Mouse (Mus musculus) liver, embryonic 12.5 days (tissue): ENCODE measurements around the gene Hcfc1. TPM values are rescaled to one million over a fixed set of nuclear protein-coding genes. Genes with fewer than 3 reads are reported as not detected.

Experiments
- ATAC-seq: fragments of 200-750 bp; cut with Nextera tagmentation; 2 replicates; pipeline ENCODE4 v1.8.0; 2017; ENCODE audit warnings: moderate number of reproducible peaks, mild to moderate bottlenecking, moderate library complexity
- H3K27ac ChIP-seq: fragments of 300-500 bp; sonication (generic); 2 replicates; pipeline ENCODE4 v1.5.1; 2016; ENCODE audit warnings: mild to moderate bottlenecking
- H3K27me3 ChIP-seq: fragments of 300-500 bp; sonication (generic); replicated peaks from 2 replicates; pipeline ENCODE4 v1.6.1; 2016; ENCODE audit warnings: mild to moderate bottlenecking, moderate library complexity
- H3K36me3 ChIP-seq: fragments of 300-500 bp; sonication (generic); 2 replicates; pipeline ENCODE4 v1.6.1; 2016; ENCODE audit warnings: mild to moderate bottlenecking, moderate library complexity
- H3K4me1 ChIP-seq: fragments of 300-500 bp; sonication (generic); 2 replicates; pipeline ENCODE4 v1.6.1; 2016
- H3K4me2 ChIP-seq: fragments of 300-500 bp; sonication (generic); 2 replicates; pipeline ENCODE4 v1.6.1; 2016; ENCODE audit warnings: mild to moderate bottlenecking, moderate library complexity
- H3K4me3 ChIP-seq: fragments of 300-500 bp; sonication (generic); 2 replicates; pipeline ENCODE4 v1.5.1; 2016; ENCODE audit warnings: mild to moderate bottlenecking, moderate library complexity
- H3K9ac ChIP-seq: fragments of 300-500 bp; sonication (generic); 2 replicates; pipeline ENCODE4 v1.6.1; 2016; ENCODE audit warnings: mild to moderate bottlenecking, moderate library complexity
- H3K9me3 ChIP-seq: fragments of 300-500 bp; sonication (generic); replicated peaks from 2 replicates; pipeline ENCODE4 v1.6.1; 2016; ENCODE audit warnings: mild to moderate bottlenecking, moderate library complexity
- WGBS: fragments of 180-500 bp; shearing (Covaris S2); methylation state at CpG from one replicate; pipeline ENCODE4 v1.1.7; 2016; ENCODE audit not compliant: insufficient replicate concordance; 5-methylcytosine and 5-hydroxymethylcytosine counted together
- polyA plus RNA-seq: library from polyadenylated mRNA; unstranded; fragments of >200 nt; fragmentation: Nextera tagmentation; extraction: Ambion mirVana; gene quantifications from 2 replicates; pipeline ENCODE4 v1.2.1, GENCODE M21; 2016

Hcfc1 gene
- polyA plus RNA-seq, 1 experiment from 2014 or later, result 51.8 TPM

- 45% methylated on average over 2 of the region's 2 CpGs for WGBS
- Histone ChIP-seq H3K36me3 (no peaks in the 10 kb centered on the region), H3K4me2 (no peak overlapping the region), H3K4me3 (no peak overlapping the region), H3K27me3 (no peaks in the 10 kb centered on the region), H3K4me1 (peaks cover 34% of the 10 kb centered on the region), H3K27ac (no peak overlapping the region), H3K9ac (no peak overlapping the region), H3K9me3 (no peaks in the 10 kb centered on the region)
- ATAC-seq, result no peak
These were observed 34.3 kb downstream of the Hcfc1 start for GRCm38 (mm10) chrX:73931871-73932270.

- Histone ChIP-seq H3K27ac (no peak within 1 kb of the TSS), H3K4me1 (peaks cover 34% of the 10 kb centered on the region), H3K4me3 (peak within 1 kb of the TSS; percentile 36), H3K36me3 (no peaks in the 10 kb centered on the region), H3K9ac (peak within 1 kb of the TSS; percentile 44; the same call in 1 of the 2 replicates), H3K4me2 (peak within 1 kb of the TSS; percentile 60), H3K9me3 (no peaks in the 10 kb centered on the region), H3K27me3 (no peaks in the 10 kb centered on the region)
- peak; percentile 95 for ATAC-seq
- 37% methylated on average over 17 of the region's 17 CpGs for WGBS
These were observed 35.6 kb downstream of the Hcfc1 start, which contains the start of gene Renbp for GRCm38 (mm10) chrX:73930402-73931062. Renbp (minus strand) TSS chrX:73930850.

DNA sequence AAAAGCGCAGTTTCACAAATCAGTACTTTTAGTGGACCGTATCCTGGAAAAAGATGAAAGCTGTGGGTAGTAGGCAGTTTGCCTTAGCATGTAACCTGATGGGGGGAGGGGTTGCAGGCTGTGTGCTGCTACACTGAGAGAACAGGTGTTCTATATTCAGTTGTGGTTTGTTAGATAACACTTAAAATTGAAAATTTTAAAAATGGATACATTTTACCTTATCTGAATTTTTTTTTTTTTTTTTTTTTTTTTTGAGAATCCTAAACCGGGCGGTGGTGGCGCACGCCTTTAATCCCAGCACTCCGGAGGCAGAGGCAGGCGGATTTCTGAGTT is 43.6 kb downstream of the Hcfc1 start:
- H3K36me3 ChIP-seq, result peaks cover 27% of the 10 kb centered on the region
- peak overlapping the region; percentile 76 for H3K9ac ChIP-seq
- 0 out of 2 replicates have a peak, but pooled peaks cover 6% of the 10 kb centered on the region for H3K27me3 ChIP-seq
- peak overlapping the region; percentile 81 for H3K4me2 ChIP-seq
- WGBS, result 70% methylated on average over 8 of the region's 8 CpGs
- H3K4me3 ChIP-seq, result peak overlapping the region; percentile 69
- no peak for ATAC-seq
- peak overlapping the region; percentile 81 for H3K27ac ChIP-seq
- no peaks in the 10 kb centered on the region for H3K9me3 ChIP-seq
- H3K4me1 ChIP-seq, result peaks cover 11% of the 10 kb centered on the region

DNA sequence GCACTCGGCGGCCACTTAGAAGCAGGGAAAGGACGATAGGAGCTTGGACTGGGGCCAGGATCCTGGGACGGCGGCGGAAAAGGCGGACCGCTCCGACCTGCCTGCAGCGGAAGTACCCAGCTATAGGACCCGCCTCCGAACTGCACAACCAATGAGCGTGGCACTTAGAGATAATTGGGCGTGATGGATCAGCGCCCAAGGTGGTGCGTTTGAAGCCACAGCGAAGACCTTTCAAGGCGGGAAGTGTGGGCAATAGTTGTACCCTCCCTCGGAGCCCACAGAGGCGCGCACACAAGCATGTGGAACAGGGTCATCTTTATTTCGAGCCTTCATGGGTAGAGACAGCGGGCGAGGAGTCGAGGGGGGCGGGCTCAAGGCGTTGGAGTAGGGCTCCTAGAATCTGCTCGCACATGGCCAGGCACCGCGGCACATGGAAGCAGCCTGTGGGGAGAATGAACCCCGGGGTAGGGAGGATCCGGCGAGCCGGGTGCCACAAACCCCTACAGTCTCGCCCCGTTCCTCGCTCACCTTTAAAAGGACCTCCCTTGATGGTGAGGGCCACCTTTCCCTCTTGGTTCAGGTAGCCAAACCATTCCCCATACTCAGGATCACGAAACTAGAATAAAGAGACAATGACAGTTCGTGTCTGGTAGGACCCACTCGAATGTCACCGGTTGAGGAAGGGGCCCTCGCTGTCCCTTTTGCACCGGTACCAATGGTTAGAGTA is 44.2 kb downstream of the Hcfc1 start, which contains the start of the genes Arhgap4 and Naa10:
Gene Arhgap4, minus strand, starts transcription at position 48 of the 727 bp plus-strand sequence.
Gene Naa10, minus strand, starts transcription at position 122 of the 727 bp plus-strand sequence.
- Histone ChIP-seq H3K27me3 (0 out of 2 replicates have a peak, but pooled peaks cover 6% of the 10 kb centered on the region), H3K9ac (peak within 1 kb of the TSS; percentile 76), H3K36me3 (peaks cover 32% of the 10 kb centered on the region), H3K4me1 (peaks cover 11% of the 10 kb centered on the region), H3K27ac (peak within 1 kb of the TSS; percentile 81), H3K4me2 (peak within 1 kb of the TSS; percentile 81), H3K4me3 (peak within 1 kb of the TSS; percentile 69), H3K9me3 (no peaks in the 10 kb centered on the region)
- peak; percentile 97 for ATAC-seq
- WGBS, result 5% methylated on average over 43 of the region's 43 CpGs

DNA sequence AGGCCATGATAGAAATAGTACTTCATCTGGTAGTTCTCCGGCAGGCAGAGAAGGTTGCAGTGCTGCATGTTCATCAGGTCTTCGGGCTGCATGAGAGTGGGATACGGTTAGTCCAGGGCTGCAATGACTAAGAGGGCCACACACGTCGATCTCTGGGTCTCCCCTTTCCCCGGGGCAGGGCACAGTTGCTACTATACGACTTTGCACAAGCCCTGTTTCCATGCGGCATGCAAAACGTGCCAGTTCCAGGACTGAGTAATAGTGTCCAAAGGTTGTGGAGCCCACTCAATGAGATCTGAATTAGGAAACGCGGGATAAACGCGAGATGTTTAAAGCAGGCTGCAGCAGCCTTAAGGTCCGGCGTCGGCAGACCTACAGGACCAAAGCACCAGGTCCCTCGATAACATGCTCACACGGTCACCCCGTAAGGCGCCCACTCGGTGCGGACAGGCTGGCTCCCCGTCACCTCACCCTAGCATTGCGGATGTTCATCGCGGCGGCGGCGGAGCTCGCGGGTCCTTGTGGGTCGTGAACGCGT is 44.8 kb downstream of the Hcfc1 start:
- peak overlapping the region; percentile 69 for H3K4me3 ChIP-seq
- H3K27me3 ChIP-seq, result 0 out of 2 replicates have a peak, but pooled peaks cover 6% of the 10 kb centered on the region
- peaks cover 37% of the 10 kb centered on the region for H3K36me3 ChIP-seq
- ATAC-seq, result peak; percentile 10
- no peaks in the 10 kb centered on the region for H3K9me3 ChIP-seq
- H3K9ac ChIP-seq, result peak overlapping the region; percentile 76
- H3K4me2 ChIP-seq, result peak overlapping the region; percentile 81
- WGBS, result 6% methylated on average over 34 of the region's 34 CpGs
- peaks cover 11% of the 10 kb centered on the region for H3K4me1 ChIP-seq
- H3K27ac ChIP-seq, result peak overlapping the region; percentile 81

DNA sequence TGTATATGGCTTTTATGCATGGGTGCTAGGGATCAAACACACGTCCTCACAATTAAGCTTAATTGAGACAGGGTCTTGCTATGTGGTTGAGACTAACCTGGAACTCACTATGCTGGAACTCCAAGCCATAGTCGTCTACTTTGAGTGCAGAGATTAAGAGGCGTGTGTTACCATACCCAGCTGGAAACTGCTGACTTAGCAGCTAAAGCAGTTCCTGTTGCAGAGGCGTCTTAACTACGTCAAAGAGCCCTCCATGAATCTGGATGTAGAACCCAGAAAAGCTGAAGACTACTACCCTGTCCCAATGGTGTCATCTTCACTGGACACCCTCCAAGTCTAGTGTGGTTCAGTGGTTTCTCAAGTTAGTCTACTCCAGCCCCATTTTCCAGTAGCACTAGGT is 47.5 kb downstream of the Hcfc1 start:
- H3K27me3 ChIP-seq, result 0 out of 2 replicates have a peak, but pooled peaks cover 6% of the 10 kb centered on the region
- H3K4me2 ChIP-seq, result no peak overlapping the region
- H3K4me3 ChIP-seq, result no peak overlapping the region
- H3K9me3 ChIP-seq, result no peaks in the 10 kb centered on the region
- WGBS, result 75% methylated on average over 5 of the region's 5 CpGs
- peaks cover 29% of the 10 kb centered on the region for H3K4me1 ChIP-seq
- no peak for ATAC-seq
- no peak overlapping the region for H3K27ac ChIP-seq
- H3K9ac ChIP-seq, result no peak overlapping the region
- H3K36me3 ChIP-seq, result peaks cover 37% of the 10 kb centered on the region

DNA sequence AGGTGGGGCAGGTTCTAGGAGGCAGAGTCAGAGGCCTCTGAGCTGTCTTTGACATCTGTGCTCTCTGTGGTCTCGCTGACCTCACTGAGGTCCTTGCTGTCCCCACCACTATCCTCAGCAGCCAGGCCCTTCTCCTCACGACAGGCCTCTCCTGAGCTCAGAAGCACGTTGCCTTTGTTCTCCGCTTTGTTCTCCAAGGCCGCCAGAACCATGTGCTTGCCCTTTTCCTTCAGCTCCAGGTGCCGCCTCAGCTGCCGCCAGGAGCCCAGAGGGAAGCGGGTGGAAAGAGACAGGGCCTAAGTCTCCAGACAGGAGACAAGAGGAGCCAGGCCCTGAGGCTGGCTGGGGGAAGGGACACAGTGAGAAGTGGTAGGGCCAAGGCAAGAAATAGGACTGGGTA is 49.2 kb downstream of the Hcfc1 start:
- H3K4me1 ChIP-seq, result peaks cover 30% of the 10 kb centered on the region
- no peak overlapping the region for H3K9ac ChIP-seq
- no peak overlapping the region for H3K4me3 ChIP-seq
- no peaks in the 10 kb centered on the region for H3K9me3 ChIP-seq
- H3K27ac ChIP-seq, result no peak overlapping the region
- H3K27me3 ChIP-seq, result 0 out of 2 replicates have a peak, but pooled peaks cover 5% of the 10 kb centered on the region
- no peak for ATAC-seq
- no peak overlapping the region for H3K4me2 ChIP-seq
- peaks cover 37% of the 10 kb centered on the region for H3K36me3 ChIP-seq
- WGBS, result 80% methylated on average over 8 of the region's 8 CpGs

DNA sequence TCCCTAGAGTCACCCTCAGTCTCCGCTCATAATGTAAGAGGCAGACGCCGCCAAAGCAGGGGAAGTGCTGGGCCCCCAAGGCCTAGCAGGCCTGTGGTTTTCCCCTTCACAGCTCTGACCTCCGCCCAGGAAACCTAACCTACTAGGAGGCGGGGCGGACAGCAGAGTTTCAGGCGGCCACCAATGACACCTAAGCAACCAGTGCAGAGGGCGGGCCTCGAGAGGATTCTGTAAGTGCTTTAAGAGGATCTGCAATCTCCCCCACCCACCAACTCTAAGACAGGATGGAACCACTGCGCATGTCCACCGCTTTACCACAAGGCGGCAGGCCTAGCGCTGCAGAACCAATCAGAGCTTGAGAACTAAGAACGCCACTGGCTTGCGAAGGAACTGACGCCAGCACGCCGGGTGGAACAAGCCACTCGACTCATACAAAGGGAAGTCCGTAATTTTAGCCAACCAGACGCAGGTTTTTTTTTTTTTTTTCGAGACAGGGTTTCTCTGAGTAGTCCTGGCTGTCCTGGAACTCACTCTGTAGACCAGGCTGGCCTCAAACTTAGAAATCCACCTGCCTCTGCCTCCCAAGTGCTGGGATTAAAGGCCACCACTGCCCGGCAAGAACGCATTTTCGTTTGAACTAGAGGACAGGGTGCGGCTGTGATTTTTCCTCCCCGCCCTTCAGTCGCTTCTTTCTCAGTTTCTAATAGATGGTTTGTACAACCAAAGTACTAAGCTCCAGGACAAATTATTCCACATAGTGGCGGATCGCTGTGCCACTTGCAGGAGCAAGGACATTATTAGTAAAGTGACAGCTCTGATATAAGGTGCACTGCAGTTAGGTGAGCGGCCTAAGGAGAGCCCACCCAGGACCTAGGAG is 51.1 kb downstream of the Hcfc1 start:
- H3K27ac ChIP-seq, result peak overlapping the region; percentile 82
- peak overlapping the region; percentile 48 for H3K4me3 ChIP-seq
- ATAC-seq, result peak; percentile 96
- 14% methylated on average over 31 of the region's 31 CpGs for WGBS
- peaks cover 36% of the 10 kb centered on the region for H3K36me3 ChIP-seq
- no peaks in the 10 kb centered on the region for H3K27me3 ChIP-seq
- H3K4me1 ChIP-seq, result peaks cover 46% of the 10 kb centered on the region
- H3K9ac ChIP-seq, result peak overlapping the region; percentile 46; the same call in 1 of the 2 replicates
- no peaks in the 10 kb centered on the region for H3K9me3 ChIP-seq
- peak overlapping the region; percentile 74 for H3K4me2 ChIP-seq

GRCm38 (mm10) chrX:73911588-73911987 is 54.6 kb downstream of the Hcfc1 start:
- Histone ChIP-seq H3K4me3 (no peak overlapping the region), H3K27ac (peak overlapping the region; percentile 80), H3K4me2 (peak overlapping the region; percentile 79), H3K4me1 (peaks cover 52% of the 10 kb centered on the region), H3K27me3 (no peaks in the 10 kb centered on the region), H3K36me3 (peaks cover under 1% of the 10 kb centered on the region), H3K9ac (no peak overlapping the region), H3K9me3 (no peaks in the 10 kb centered on the region)
- 46% methylated on average over 2 of the region's 2 CpGs for WGBS
- no peak for ATAC-seq

DNA sequence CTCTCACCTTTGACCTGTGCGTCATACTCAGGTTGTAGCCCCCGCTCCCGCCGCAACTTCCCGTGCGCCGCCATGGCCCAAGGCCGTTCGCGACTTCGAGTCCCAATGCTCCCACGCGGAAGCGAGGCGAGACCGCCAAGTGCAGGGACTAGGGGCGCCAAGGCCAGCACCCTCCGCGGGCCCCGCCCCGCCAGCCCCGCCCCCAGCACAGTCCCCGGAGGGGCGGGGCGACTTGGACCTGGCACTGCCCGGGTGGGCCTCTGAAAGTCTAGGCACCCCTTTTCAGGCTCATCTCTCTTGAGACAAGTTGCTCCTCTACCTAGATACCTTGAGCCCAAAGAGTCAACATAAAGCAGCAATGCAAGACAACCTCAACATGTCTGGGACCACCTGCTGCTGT is 55.0 kb downstream of the Hcfc1 start:
- 30% methylated on average over 19 of the region's 26 CpGs for WGBS
- Histone ChIP-seq H3K4me2 (peak overlapping the region; percentile 79), H3K36me3 (no peaks in the 10 kb centered on the region), H3K4me3 (peak overlapping the region; percentile 50), H3K27ac (peak overlapping the region; percentile 80), H3K9me3 (no peaks in the 10 kb centered on the region), H3K9ac (peak overlapping the region; percentile 61), H3K27me3 (no peaks in the 10 kb centered on the region), H3K4me1 (peaks cover 50% of the 10 kb centered on the region)
- ATAC-seq, result peak; percentile 31; the same call in 1 of the 2 replicates

- Histone ChIP-seq H3K4me1 (peaks cover 44% of the 10 kb centered on the region), H3K9ac (peak overlapping the region; percentile 61), H3K27me3 (no peaks in the 10 kb centered on the region), H3K27ac (peak overlapping the region; percentile 80), H3K36me3 (peaks cover 7% of the 10 kb centered on the region; the same call in 1 of the 2 replicates), H3K9me3 (no peaks in the 10 kb centered on the region), H3K4me2 (peak overlapping the region; percentile 79), H3K4me3 (peak overlapping the region; percentile 50)
- no peak for ATAC-seq
These were observed 55.7 kb downstream of the Hcfc1 start for GRCm38 (mm10) chrX:73910451-73910850.
